Mouse (Mus musculus) lung, embryonic 14.5 days (tissue): ENCODE data around the gene Slc4a5. TPM values are rescaled to one million over a fixed set of nuclear protein-coding genes. Genes with fewer than 3 reads are reported as not detected.

Source experiments
- ATAC-seq: fragments of 200-750 bp; cut with Nextera tagmentation; 2 replicates; pipeline ENCODE4 v1.8.0; 2017; ENCODE audit warnings: mild to moderate bottlenecking, moderate TSS enrichment, moderate library complexity; ENCODE audit not compliant: insufficient read depth
- DNase-seq: peaks from one replicate; pipeline ENCODE4 v3.0.0-alpha.2; 2015
- H3K27ac ChIP-seq: fragments of 300-500 bp; sonication (generic); 2 replicates; pipeline ENCODE4 v1.5.1; 2014; ENCODE audit warnings: low read depth, mild to moderate bottlenecking, moderate library complexity
- H3K27me3 ChIP-seq: fragments of 300-500 bp; sonication (generic); 2 replicates; pipeline ENCODE4 v1.6.1; 2014; ENCODE audit warnings: low read length, control low read depth; ENCODE audit not compliant: insufficient read depth
- H3K36me3 ChIP-seq: fragments of 300-500 bp; sonication (generic); 2 replicates; pipeline ENCODE4 v1.6.1; 2014; ENCODE audit warnings: control low read depth; ENCODE audit not compliant: insufficient read depth
- H3K4me1 ChIP-seq: fragments of 300-500 bp; sonication (generic); 2 replicates; pipeline ENCODE4 v1.6.1; 2014; ENCODE audit warnings: antibody characterized with exemption, control low read depth; ENCODE audit not compliant: insufficient read depth
- H3K4me2 ChIP-seq: fragments of 300-500 bp; sonication (generic); 2 replicates; pipeline ENCODE4 v1.6.1; 2014; ENCODE audit warnings: mild to moderate bottlenecking
- H3K4me3 ChIP-seq: fragments of 300-500 bp; sonication (generic); 2 replicates; pipeline ENCODE4 v1.5.1; 2014; ENCODE audit warnings: low read depth, low read length
- H3K9ac ChIP-seq: fragments of 300-500 bp; sonication (generic); 2 replicates; pipeline ENCODE4 v1.6.1; 2014
- H3K9me3 ChIP-seq: fragments of 300-500 bp; sonication (generic); 2 replicates; pipeline ENCODE4 v1.6.1; 2016; ENCODE audit warnings: low read depth, low read length, control low read depth
- CTCF ChIP-seq: IDR thresholded peaks from 2 replicates; pipeline ENCODE4 v1.5.1; 2016; ENCODE audit warnings: antibody characterized with exemption, low read depth
- WGBS: fragments of 180-500 bp; shearing (Covaris S2); extraction: QIAGEN DNeasy Blood & Tissue Kit; methylation state at CpG from one replicate; pipeline ENCODE4 v1.1.7; 2014; 5-methylcytosine and 5-hydroxymethylcytosine counted together
- polyA plus RNA-seq: library from polyadenylated mRNA; unstranded; fragments of >200 nt; fragmentation: Nextera tagmentation; extraction: Ambion mirVana; gene quantifications from 2 replicates; pipeline ENCODE4 v1.2.1, GENCODE M21; 2014

Gene Slc4a5
- polyA plus RNA-seq, 1 experiment from 2014 or later: 0.61 TPM

- no peaks in the 10 kb centered on the region for H3K9me3 ChIP-seq
- H3K4me1 ChIP-seq: peaks cover 7% of the 10 kb centered on the region
- H3K27me3 ChIP-seq: no peaks in the 10 kb centered on the region
- ATAC-seq (no peak), DNase-seq (no peak)
- H3K4me3 ChIP-seq: no peak overlapping the region
- H3K27ac ChIP-seq: no peak overlapping the region
- TF ChIP-seq CTCF: no peak
- H3K9ac ChIP-seq: no peak overlapping the region
- H3K36me3 ChIP-seq: no peaks in the 10 kb centered on the region
- 63% methylated on average over 1 of the region's 1 CpGs for WGBS
- no peak overlapping the region for H3K4me2 ChIP-seq
These were observed 102.3 kb downstream of the Slc4a5 start for GRCm38 (mm10) chr6:83321927-83322326.

DNA sequence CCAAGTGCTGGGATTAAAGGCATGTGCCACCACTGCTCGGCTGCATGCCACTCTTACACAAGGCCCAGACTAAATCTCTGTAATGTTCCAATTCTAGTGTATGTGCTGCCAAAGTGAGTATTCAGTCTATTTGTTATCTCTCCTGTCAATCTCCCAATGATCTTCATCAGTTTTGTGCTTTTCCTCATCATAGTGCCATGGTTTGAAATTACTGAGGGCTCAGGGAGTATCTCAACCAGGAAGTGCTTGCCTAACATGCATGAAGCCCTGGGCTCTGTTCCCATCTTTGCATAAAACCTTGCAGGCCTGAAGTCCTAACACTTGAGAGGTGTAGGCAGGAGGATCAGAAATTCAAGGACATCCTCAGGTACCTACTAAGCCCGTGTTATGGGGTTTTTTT lies 103.2 kb downstream of the Slc4a5 start:
- Histone ChIP-seq H3K27me3 (no peaks in the 10 kb centered on the region), H3K4me1 (peaks cover 10% of the 10 kb centered on the region), H3K4me3 (no peak overlapping the region), H3K4me2 (no peak overlapping the region), H3K9ac (no peak overlapping the region), H3K9me3 (no peaks in the 10 kb centered on the region), H3K36me3 (no peaks in the 10 kb centered on the region), H3K27ac (no peak overlapping the region)
- no peak for TF ChIP-seq CTCF
- no peak for DNase-seq
- 60% methylated on average over 2 of the region's 2 CpGs for WGBS
- ATAC-seq: no peak

- no peaks in the 10 kb centered on the region for H3K9me3 ChIP-seq
These were observed 104.2 kb downstream of the Slc4a5 start for GRCm38 (mm10) chr6:83323652-83324419.

DNA sequence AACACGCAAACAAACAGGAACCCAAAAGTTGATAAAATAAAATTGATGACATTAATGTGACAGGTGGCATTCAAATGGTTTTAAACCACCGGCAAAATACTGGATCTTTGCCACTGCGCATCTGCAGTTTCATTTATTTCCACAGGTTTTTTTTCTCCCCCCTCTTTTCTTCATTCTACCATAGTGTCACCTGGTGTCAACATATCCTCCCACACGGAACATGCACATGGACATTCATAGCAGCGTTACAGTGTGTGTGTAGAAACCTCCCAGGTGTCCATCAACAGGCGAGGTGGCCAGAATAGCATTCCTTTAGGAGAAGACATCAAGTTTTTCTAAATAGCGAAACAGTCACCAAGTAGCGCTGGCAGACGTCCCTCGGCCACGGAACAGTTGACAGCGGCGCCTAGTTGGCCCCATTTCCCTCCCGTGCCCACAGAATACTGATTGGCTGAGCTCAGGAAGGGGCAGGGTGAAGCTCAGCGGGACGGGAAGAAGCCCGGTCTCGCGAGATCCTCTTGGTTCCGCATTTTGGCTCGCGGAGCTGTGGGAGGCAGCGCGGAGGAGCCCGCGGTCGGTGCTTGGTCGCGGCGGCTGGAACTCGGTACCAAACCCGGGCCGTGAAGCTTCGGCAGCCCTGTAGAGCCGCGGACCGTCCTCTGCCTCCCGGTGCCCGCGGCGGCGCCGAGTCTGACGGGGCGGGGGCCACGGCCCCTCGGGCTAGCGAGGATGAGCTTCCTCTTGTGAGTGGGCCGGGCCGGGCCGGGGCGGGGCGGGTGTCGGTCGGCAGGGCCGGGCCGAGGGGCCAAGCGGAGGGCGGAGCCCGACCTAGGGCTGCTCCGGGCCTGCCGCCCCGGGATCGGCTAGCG lies 106.1 kb downstream of the Slc4a5 start, which contains the start of the genes Mthfd2 and Mob1a:
Mthfd2 (minus strand) TSS at position 384 of the 869 bp plus-strand sequence.
Mob1a (plus strand) TSS at position 492 of the 869 bp plus-strand sequence.
- DNase-seq (peak; percentile 99), ATAC-seq (peak; percentile 98)
- H3K4me2 ChIP-seq: peak within 1 kb of the TSS; percentile 87
- peak within 1 kb of the TSS; percentile 92 for H3K27ac ChIP-seq
- no peak for TF ChIP-seq CTCF
- peak within 1 kb of the TSS; percentile 75 for H3K9ac ChIP-seq
- peaks cover 10% of the 10 kb centered on the region for H3K4me1 ChIP-seq
- 1% methylated on average over 53 of the region's 65 CpGs for WGBS
- H3K9me3 ChIP-seq: no peaks in the 10 kb centered on the region
- no peaks in the 10 kb centered on the region for H3K27me3 ChIP-seq
- H3K4me3 ChIP-seq: peak within 1 kb of the TSS; percentile 79
- peaks cover 22% of the 10 kb centered on the region; the same call in 1 of the 2 replicates for H3K36me3 ChIP-seq

More at GRCm38 (mm10) chr6:83323652-83324419, 104.2 kb downstream of the Slc4a5 start:
- 53% methylated on average over 8 of the region's 8 CpGs for WGBS
- no peak overlapping the region for H3K4me2 ChIP-seq
- peaks cover 10% of the 10 kb centered on the region for H3K4me1 ChIP-seq
- no peak overlapping the region for H3K9ac ChIP-seq
- H3K27ac ChIP-seq: no peak overlapping the region
- H3K27me3 ChIP-seq: no peaks in the 10 kb centered on the region
- no peak for TF ChIP-seq CTCF
- ATAC-seq (no peak), DNase-seq (no peak)
- H3K4me3 ChIP-seq: no peak overlapping the region
- peaks cover 4% of the 10 kb centered on the region; the same call in 1 of the 2 replicates for H3K36me3 ChIP-seq

DNA sequence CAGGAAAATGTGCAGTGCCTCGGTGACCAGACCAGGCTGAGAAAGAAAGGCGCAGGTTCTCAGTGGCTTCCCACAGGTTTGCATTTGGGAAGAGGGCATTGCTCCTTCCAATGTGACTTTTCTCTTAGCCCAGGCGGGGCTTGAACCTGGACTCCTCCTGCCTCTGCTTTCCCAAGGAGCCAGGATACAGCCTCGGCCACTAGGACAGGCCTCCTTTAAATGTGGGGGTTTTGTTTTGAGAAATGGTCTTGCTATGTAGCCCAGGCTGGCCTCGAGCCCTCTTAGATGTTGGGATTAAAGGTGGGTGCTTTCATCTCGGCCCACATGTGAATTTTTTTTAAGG lies 106.7 kb downstream of the Slc4a5 start:
- Histone ChIP-seq H3K27me3 (no peaks in the 10 kb centered on the region), H3K9me3 (no peaks in the 10 kb centered on the region), H3K27ac (peak overlapping the region; percentile 92), H3K36me3 (peaks cover 28% of the 10 kb centered on the region), H3K4me2 (peak overlapping the region; percentile 87), H3K4me3 (peak overlapping the region; percentile 79), H3K9ac (peak overlapping the region; percentile 75), H3K4me1 (peaks cover 10% of the 10 kb centered on the region)
- 3% methylated on average over 6 of the region's 6 CpGs for WGBS
- DNase-seq: no peak
- no peak for TF ChIP-seq CTCF
- no peak for ATAC-seq

DNA sequence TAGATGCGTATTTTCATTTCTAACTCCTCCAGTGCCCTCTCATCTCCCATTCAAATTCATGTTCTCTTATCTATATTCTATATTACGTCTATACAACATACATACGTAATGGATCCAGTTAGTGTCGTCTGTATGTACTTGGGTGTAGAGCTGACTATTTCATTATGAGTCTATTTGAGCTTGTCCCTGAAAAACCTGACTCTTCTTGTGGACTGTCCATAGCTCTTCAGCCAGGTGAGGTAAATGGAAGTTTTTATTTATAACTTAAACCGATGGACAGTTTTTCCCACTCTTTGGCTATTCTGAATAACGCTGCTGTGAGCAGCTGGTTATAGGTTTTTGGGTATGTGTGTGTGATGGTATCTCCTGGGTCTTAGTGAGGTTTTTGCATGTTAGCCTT lies 107.1 kb downstream of the Slc4a5 start:
- Histone ChIP-seq H3K4me3 (peak overlapping the region; percentile 79), H3K9me3 (no peaks in the 10 kb centered on the region), H3K27me3 (no peaks in the 10 kb centered on the region), H3K36me3 (peaks cover 32% of the 10 kb centered on the region), H3K4me1 (peaks cover 10% of the 10 kb centered on the region), H3K9ac (peak overlapping the region; percentile 75), H3K4me2 (peak overlapping the region; percentile 87), H3K27ac (no peak overlapping the region)
- ATAC-seq (no peak), DNase-seq (no peak)
- 53% methylated on average over 6 of the region's 6 CpGs for WGBS
- TF ChIP-seq CTCF: no peak
